Mouse (Mus musculus) lung, postnatal 10 days (tissue): ENCODE measurements around the gene Gm28374.
A peak's percentile ranks its signal among the peaks of the same experiment; 100 is the strongest.
"Not testable (repeated sequence)": the region's sequence is repeated elsewhere in the genome, so short reads cannot be mapped to it uniquely, and the experiment has no call there.

Source experiments
- DNase-seq: peaks from one replicate; pipeline ENCODE4 v3.0.0; 2021

The Gm28374 gene

DNA sequence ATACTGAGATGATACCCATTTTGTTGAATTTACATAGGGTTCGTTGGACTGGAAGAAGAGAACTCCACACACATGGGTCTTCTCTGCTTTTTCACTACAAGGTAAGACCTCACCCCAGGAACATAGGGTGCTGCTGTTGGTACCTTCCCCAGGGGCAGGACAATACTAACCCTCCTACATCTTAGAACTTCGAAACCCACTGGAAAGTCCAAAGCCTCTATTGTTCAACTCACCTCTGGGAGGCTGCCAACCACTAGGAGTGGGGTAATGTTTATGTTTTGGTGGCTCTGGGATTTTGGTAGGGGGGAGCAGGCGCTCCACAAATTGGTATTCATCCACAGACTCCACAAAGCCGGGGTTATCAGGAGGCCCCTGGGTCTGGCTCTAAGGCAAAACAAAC is 25.4 kb downstream of the Gm28374 start:
- no peak for DNase-seq

DNA sequence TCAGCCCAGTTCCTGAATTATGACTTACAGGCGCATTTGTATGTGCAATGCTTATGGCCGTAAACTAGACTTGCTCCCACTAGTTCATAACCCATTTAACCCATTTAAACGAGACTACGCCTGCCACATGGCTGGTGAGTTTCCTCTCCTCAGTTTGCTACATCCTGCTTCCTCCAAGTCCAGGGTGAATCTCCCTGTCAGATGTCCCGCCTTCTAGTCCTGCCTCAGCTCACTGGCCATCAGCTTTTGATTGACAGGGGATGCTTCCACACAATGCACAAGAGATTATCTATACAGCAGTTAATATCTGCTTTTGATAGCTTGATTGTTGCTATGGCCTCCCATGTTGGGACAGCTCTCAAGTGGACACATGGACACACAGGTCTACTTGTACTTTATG is 27.8 kb downstream of the Gm28374 start:
- DNase-seq: no peak

- DNase-seq: no peak
Measured at GRCm38 (mm10) chr19:6052516-6052915, 29.5 kb downstream of the Gm28374 start.

- no peak for DNase-seq
Measured at GRCm38 (mm10) chr19:6048681-6049410, 33.2 kb downstream of the Gm28374 start.

DNA sequence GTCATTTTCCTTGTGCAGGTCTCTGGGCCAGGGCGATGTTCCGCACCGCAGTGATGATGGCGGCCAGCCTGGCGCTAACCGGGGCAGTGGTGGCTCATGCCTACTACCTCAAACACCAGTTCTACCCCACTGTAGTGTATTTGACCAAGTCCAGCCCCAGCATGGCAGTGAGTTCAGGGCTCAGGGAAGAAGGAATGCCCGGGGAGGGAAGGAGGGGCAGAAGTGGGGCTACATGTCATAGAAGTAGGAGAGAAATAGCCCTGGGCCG is 34.2 kb downstream of the Gm28374 start:
- DNase-seq: no peak

DNA sequence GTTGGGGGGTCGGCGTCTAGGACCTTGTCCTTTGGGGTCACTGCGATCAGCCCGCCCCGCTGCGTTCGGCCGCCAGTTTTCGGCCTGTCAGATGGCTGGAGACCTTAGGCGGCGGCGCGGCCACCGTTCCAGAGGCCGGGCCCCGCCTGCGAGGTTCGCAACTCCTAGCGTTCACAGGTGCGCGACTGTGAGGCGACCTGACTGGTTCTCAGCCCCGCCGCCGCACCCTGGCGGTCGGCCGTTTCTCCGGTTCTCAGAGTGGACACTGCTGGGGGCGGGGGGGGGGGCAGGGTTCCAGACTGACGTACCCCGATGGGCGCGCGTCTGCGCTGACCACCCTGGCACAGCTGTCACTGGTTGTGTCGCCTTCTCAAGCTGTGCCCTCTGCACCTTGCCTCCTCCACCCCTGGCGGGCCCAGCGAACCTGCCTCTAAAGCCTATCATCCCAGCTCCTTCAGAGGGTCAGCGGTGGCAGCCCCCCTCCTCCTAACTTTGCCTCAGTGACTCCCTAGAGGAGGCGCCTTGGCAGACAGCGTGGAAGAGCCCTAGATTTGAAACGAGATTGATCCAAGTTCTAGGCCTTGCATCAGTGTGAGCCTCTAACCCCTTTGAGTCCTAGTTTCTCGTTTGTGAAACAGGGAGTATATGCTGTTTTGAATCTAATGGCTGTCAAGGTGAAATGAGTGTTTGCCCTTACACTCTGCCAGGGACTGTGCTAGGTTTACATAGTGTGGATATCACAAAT is 34.7 kb downstream of the Gm28374 start:
- DNase-seq: no peak

DNA sequence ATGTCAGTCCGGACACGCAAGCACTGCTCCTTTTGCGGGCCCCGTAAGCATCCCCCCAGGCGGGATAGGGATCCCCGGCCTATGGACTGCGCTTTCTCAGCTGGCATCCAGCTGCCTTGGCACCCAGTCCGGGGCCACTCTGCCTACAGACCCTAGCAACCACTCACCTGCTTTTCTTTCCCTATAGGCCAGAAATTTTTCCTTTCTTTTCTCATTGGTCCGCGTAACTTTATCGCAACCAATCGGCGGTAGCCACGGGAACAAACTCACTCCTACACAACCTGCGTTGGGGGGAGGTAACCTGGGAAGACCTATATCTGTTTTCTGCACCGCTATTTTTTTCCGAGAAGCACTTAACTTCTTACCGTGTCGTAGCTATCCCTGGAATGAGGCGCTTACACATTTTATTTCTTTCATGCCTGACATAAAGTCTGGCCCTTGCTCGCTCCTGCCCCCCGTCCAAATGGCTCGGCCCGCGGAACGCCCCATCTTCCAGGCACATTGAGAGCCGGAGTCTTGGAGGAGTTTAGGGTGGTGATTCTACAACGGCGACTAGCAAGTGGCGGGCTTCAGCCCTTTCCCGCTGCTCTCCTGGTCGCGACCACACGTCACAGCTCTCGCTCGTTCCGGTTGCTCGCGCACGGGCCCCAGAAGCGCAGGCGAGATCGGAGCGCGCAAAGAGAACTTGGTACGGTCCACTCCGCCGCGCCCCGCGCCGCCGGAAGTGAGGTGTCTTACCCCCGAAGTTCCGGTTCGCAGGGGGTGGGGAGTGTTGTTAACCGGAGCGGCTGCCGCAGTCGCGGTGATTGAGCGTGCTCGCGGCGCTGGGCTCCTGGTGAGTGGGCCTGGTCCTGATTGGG is 35.5 kb downstream of the Gm28374 start, which contains the start of gene Syvn1:
Syvn1 (plus strand) TSS at position 283 of the 860 bp plus-strand sequence.
- peak; percentile 92 for DNase-seq

DNA sequence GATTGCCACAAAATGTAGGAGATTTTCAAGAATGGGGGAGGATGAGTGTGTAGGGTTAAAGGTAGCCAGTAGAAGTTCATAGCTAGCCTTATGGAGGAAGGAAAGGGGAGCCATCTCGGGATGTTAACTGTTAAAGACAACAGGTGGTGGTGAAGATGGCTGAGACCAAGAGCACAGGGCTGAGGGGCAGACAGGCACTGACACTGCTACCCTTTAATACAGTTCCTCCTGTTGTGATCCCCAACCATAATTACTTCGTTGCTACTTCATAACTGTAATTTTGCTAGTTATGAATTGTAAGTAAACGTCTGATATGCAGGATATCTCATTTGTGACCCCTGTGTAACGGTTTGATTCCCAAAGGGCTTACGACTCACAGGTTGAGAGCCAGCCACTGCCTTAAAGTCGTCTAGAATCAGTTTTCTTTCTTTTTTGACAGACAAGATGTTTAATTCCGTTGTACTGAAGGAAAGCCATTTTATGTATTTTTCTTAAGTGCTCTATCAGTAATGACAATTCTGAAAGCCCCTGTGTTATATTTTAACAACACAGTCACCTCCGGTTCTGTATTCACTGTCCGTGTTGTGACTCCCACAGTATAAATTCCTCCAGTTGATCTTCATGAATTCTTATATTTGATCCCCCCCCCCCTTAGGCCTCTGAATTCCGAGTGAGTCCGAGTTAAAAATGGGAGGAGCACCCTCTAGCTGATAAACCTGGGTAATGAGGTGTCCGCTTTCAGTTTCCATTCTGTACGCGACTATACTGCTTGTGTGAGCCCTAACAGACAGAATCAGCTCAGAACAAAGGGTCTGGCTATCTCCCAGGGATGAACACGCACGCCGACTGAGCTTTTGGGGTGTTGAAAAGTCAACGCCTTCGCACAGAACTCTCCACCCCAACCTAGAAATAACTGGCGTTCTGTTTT is 36.4 kb downstream of the Gm28374 start:
- DNase-seq: no peak

DNA sequence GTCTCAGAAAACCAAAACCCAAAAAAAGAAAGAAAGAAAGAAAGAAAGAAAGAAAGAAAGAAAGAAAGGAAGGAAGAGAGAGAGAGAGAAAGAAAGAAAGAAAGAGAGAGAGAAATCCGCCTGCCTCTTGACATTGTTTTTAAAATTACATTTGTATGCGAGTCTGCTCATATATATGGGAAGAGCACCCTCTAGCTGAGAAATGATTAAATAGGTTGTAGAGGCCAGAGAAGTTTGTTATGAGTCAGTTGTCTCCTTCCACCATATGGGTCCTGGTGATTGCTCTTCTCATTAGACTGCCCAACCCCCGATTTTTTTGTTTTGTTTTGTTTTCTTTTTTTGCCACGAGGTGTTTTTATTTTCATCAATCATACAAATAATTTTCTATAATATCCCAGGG is 38.0 kb downstream of the Gm28374 start:
- not testable (repeated sequence) for DNase-seq

DNA sequence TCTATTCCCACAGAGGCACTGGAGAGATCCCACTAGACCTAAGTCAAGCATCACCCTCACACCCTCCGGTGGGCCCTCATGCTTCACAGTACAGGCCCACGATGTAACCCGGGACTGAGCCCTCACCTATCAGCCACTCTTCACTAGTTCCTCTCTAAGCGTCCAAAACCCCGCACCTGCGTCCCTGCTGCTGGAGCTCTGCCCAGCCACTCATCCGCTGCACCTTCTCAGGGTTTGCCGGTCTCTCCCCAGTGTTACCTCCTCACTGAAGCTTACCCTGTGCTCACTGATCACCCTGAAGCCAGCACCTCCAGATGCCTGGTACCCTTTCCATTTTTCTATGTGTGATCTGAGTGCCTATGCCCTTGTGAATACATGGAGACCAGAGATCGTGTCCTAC is 39.8 kb downstream of the Gm28374 start:
- DNase-seq: no peak

- no peak for DNase-seq
Measured at GRCm38 (mm10) chr19:6040002-6040401, 42.1 kb downstream of the Gm28374 start.

DNA sequence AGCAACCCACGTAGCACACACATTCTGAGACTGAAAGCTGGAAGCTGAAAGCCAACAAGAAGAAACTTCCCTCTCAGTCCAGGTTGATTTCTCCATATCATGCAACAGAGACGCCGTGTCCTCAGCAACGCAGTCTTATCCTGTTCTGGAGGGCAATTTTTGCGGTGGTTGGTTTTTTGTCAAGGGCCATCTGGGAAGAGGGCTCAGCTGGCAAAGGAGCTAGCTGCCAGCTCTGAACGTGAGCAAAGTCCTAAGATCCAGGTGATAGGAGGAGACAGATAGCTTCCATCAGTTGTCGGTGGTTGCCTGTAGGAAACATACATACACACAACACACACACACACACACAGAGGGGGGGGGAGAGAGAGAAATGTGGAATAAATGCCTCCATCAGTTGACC is 43.7 kb downstream of the Gm28374 start:
- DNase-seq: no peak

DNA sequence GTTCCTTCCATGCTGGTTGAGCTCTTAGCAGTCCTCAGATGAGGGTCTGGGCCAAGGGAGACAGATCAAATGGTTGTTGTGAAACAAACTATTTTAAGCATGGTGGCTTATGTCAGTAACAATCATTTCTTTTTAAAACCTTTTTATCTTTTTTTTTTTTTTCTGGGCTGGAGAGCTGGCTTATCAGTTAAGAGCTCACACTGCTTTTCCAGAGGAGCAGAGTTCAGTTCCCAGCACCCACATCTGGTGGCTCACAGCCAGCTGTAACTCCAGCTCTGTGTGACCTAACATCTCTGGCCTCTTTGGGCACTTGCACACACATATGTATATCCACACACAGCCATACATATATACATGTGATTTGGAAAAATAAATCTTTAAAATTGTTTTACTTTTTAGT is 44.4 kb downstream of the Gm28374 start:
- no peak for DNase-seq

DNA sequence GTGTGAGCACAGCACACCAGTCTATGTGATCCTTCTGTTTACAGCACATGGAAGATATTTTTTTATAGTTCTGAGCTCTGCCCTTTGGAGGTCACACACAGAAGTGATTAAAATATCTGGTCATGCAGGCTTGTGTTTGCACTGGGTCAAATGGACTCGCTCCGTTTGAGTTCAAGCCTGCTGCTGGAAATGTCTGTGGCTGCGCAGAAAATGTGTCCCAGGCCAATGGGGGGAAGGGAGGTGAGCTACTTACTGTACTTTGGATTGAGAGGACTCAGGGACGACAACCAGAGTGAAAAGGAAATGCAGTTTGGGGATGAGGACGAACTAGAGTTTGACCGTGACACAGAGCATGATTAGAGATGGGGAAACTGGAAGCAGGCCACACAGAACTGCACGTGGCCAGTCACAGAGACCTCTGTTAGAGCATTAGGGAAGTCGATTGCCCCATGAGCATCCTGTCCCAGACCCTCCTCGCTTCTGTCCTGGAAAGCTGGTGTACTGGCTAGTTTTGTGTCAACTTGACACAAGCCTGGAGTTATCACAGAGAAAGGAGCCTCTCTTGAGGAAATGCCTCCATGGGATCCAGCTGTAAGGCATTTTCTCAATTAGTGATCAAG is 46.0 kb downstream of the Gm28374 start:
- no peak for DNase-seq

DNA sequence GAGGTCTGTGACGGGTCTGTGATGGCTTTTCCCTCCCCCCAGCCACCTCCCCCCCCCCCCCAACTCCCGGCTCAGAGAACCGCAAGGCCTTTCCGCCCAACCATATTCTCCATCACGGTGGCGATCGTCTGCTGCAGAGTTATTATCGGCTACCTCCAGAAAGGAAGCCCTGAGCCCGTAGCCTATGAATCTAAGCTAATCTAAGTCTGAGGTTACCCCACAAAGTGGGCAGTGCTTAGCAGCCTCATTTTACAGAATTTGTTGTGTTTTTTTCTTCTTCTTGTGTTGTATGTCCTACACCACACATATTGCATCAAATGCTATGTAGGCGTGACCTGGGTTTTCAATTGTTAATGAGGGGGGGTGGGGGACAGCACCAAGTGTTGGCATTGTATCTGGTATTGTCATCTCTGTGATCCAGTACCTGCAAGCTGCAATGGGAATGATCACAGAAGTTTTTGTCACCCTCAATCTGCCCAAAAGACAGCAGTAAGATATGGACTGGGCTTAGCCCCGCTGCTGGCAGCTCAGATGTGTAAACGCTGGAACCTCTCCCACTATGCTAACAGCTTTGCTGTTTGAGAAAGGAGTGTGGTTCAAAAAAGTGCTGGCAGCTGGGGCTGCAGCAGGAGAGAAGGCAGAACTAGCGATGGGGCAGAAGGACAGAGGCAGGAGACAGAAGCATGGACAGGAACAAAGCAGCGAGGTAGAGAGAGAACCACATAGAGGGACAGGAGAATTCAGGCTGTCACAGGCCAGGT is 51.4 kb downstream of the Gm28374 start:
- DNase-seq: no peak

GRCm38 (mm10) chr19:6029426-6029825 is 52.6 kb downstream of the Gm28374 start:
- DNase-seq: no peak

DNA sequence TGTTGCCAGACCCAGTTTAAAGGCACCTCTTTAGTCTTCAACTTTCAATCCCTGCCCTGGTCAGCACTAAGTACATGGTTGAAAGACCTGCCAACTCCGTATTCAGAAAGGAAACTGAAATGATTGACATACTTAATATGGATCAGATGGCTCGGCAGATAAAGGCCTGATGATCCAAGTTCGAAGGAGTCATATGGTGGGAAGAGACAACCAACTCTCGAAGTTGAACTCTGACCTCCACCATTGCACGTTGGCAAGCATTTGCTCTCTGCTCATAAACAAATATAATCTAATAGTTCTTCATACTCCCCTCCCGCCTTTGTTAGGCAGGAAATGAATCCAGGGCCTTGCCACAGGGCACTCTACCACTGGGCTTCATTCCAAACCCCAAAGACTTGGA is 53.1 kb downstream of the Gm28374 start:
- DNase-seq: peak; percentile 43
